8 mouse cellular contexts compared by ENCODE assay signal in genomic region chr12:79949101-79949824, GRCm38 (mm10).
DNase-seq lines count a peak whose midpoint lies in the region; ATAC-seq lines count a peak whose summit lies in the region.

No protein-coding gene starts in this region.

- H3K9ac ChIP-seq in heart, embryonic 11.5 days (ENCODE audit: low read depth, low read length) = no peak overlapping the region
- no peak overlapping the region for H3K9ac ChIP-seq in midbrain, embryonic 13.5 days (replicated peaks)

- WGBS in heart, embryonic 11.5 days (ENCODE audit: insufficient replicate concordance) = 30% methylated on average over 14 of the region's 14 CpGs
- WGBS in midbrain, embryonic 13.5 days = 33% methylated on average over 14 of the region's 14 CpGs

- peak overlapping the region; percentile 70 for H3K27ac ChIP-seq in heart, embryonic 11.5 days (ENCODE audit: low read depth, low read length)
- peak overlapping the region; percentile 25; the same call in 1 of the 2 replicates for H3K27ac ChIP-seq in midbrain, embryonic 13.5 days

- no peaks in the 10 kb centered on the region for H3K9me3 ChIP-seq in heart, embryonic 11.5 days (replicated peaks; ENCODE audit: control insufficient read depth, low read length)
- no peaks in the 10 kb centered on the region for H3K9me3 ChIP-seq in midbrain, embryonic 13.5 days

- peak; percentile 88 for DNase-seq in ovary, adult 18-20 months (ENCODE audit: low spot score)
- no peak for DNase-seq in ovary, postnatal 10 days (ENCODE audit: low spot score)
- DNase-seq in kidney, adult 9 months = peak; percentile 86
- no peak for DNase-seq in spleen, postnatal 4 days (ENCODE audit: low spot score in 2 of 2)
- DNase-seq in thymus, postnatal 14 days = no peak
- no peak for DNase-seq in layer of hippocampus, adult 18-20 months (ENCODE audit: low spot score in 2 of 2)

- no peak overlapping the region for H3K4me2 ChIP-seq in heart, embryonic 11.5 days
- no peak overlapping the region for H3K4me2 ChIP-seq in midbrain, embryonic 13.5 days (replicated peaks)

- peaks cover 23% of the 10 kb centered on the region for H3K4me1 ChIP-seq in heart, embryonic 11.5 days (ENCODE audit: control insufficient read depth, insufficient read depth, low read length)
- peaks cover 19% of the 10 kb centered on the region for H3K4me1 ChIP-seq in midbrain, embryonic 13.5 days (replicated peaks)

- H3K27me3 ChIP-seq in heart, embryonic 11.5 days (ENCODE audit: control insufficient read depth, insufficient read depth, low read length) = no peaks in the 10 kb centered on the region
- no peaks in the 10 kb centered on the region for H3K27me3 ChIP-seq in midbrain, embryonic 13.5 days

- ATAC-seq in heart, embryonic 11.5 days (replicated peaks; ENCODE audit: insufficient number of reproducible peaks, low FRiP score, low TSS enrichment) = peak; percentile 39; the same call in 1 of the 2 replicates
- no peak for ATAC-seq in midbrain, embryonic 13.5 days

- no peaks in the 10 kb centered on the region for H3K36me3 ChIP-seq in heart, embryonic 11.5 days (ENCODE audit: control insufficient read depth, insufficient read depth, low read length)
- no peaks in the 10 kb centered on the region for H3K36me3 ChIP-seq in midbrain, embryonic 13.5 days

- H3K4me3 ChIP-seq in heart, embryonic 11.5 days (ENCODE audit: low read depth, low read length) = no peak overlapping the region
- H3K4me3 ChIP-seq in midbrain, embryonic 13.5 days (replicated peaks) = no peak overlapping the region

Comparison
In these comparisons a context has a peak if more than half of its experiments do, and no peak if none do; other contexts are left out.
1. DNase-seq: peak in ovary, adult 18-20 months (single experiment) and kidney, adult 9 months (single experiment); none in ovary, postnatal 10 days (single experiment), spleen, postnatal 4 days (0 of 2), thymus, postnatal 14 days (single experiment) and layer of hippocampus, adult 18-20 months (0 of 2).